Comparison of ENCODE assay signal across 9 mouse cellular contexts in genomic region chr16:32130190-32130826, GRCm38 (mm10). TPM values are rescaled to one million over a fixed set of nuclear protein-coding genes. Genes with fewer than 3 reads are reported as not detected.
A peak's percentile ranks its signal among the peaks of the same experiment; 100 is the strongest.
DNase-seq lines count a peak whose midpoint lies in the region; ATAC-seq lines count a peak whose summit lies in the region.
"Had no signal": no experiment of that assay in that cellular context is flagged by ENCODE, and none has a peak within 500 bp of the region (broad histone marks: within the 10 kb centered on the region; RNA-seq: fewer than 3 reads in every experiment).

No protein-coding gene starts in this region.

- peak overlapping the region; percentile 52 for H3K27ac ChIP-seq in kidney, embryonic 15.5 days

- peak; percentile 17 for DNase-seq in embryo, embryonic 11 days
- DNase-seq in embryo, embryonic 10.5 days (ENCODE audit: low spot score) = no peak
- DNase-seq in heart, adult 11 months = peak; percentile 99
- peak; percentile 86 for DNase-seq in lung, postnatal 36 days
- DNase-seq in thymus, postnatal 36 days = peak; percentile 74 to 77
- DNase-seq in layer of hippocampus, adult 18-20 months (ENCODE audit: low spot score in 2 of 2) = no peak
- DNase-seq in cerebellum, postnatal 10 days = no peak

- no peaks in the 10 kb centered on the region for H3K4me1 ChIP-seq in kidney, embryonic 15.5 days

- no peak overlapping the region for H3K9ac ChIP-seq in kidney, embryonic 15.5 days

- H3K36me3 ChIP-seq in kidney, embryonic 15.5 days = no peaks in the 10 kb centered on the region
- H3K36me3 ChIP-seq: G1E had no signal

- 67% methylated on average over 16 of the region's 16 CpGs for WGBS in kidney, embryonic 15.5 days

- H3K4me2 ChIP-seq in kidney, embryonic 15.5 days = 0 out of 2 replicates have a peak overlapping the region, but pooled peaks have one; percentile 20

- H3K4me3 ChIP-seq in kidney, embryonic 15.5 days (replicated peaks) = no peak overlapping the region

- H3K27me3 ChIP-seq in kidney, embryonic 15.5 days = no peaks in the 10 kb centered on the region

- no peaks in the 10 kb centered on the region for H3K9me3 ChIP-seq in kidney, embryonic 15.5 days (replicated peaks)
- H3K9me3 ChIP-seq: G1E had no signal

- ATAC-seq in kidney, embryonic 15.5 days (replicated peaks; ENCODE audit: low FRiP score) = 0 out of 2 replicates have a peak, but pooled peaks have one; percentile 25

RNA-seq across cellular contexts. Expression of gene Cep19, which starts 30.7 kb away (rescaled TPM):
- 38.3 and 39.8 TPM in 2 replicates for polyA plus RNA-seq in kidney, embryonic 15.5 days (2015; fragmentation: Nextera tagmentation; extraction: Ambion mirVana)
- total RNA-seq in layer of hippocampus, adult 18-20 months (2021) = 10 to 100 TPM; 65.8 to 66.3 TPM

RNA-seq across cellular contexts. Expression of gene Pigx, which starts 30.8 kb away (rescaled TPM):
- polyA plus RNA-seq in kidney, embryonic 15.5 days (2015; fragmentation: Nextera tagmentation; extraction: Ambion mirVana) = 127 and 131 TPM in 2 replicates
- total RNA-seq in layer of hippocampus, adult 18-20 months (2021) = 10 to 100 TPM; 23.4 to 25.2 TPM

RNA-seq across cellular contexts. Expression of gene Nrros, which starts 35.1 kb away (rescaled TPM):
- 17.7 and 17.8 TPM in 2 replicates for polyA plus RNA-seq in kidney, embryonic 15.5 days (2015; fragmentation: Nextera tagmentation; extraction: Ambion mirVana)
- total RNA-seq in layer of hippocampus, adult 18-20 months (2021) = 10 to 100 TPM; 10.1 to 12.4 TPM

RNA-seq across cellular contexts. Expression of gene Bex6, which starts 49.3 kb away (rescaled TPM):
- not detected in 2 replicates for polyA plus RNA-seq in kidney, embryonic 15.5 days (2015; fragmentation: Nextera tagmentation; extraction: Ambion mirVana)
- not detected for total RNA-seq in layer of hippocampus, adult 18-20 months (2021)
- total RNA-seq: G1E had no signal
- polyA plus RNA-seq: G1E had no signal

RNA-seq across cellular contexts. Expression of gene Pak2, which starts 51.2 kb away (rescaled TPM):
- polyA plus RNA-seq in kidney, embryonic 15.5 days (2015; fragmentation: Nextera tagmentation; extraction: Ambion mirVana) = 37.5 and 39.0 TPM in 2 replicates
- total RNA-seq in layer of hippocampus, adult 18-20 months (2021) = 10 to 100 TPM; 28.7 to 29.8 TPM

Comparison
In these comparisons a context has a peak if more than half of its experiments do, and no peak if none do; other contexts are left out.
1. DNase-seq: peak in embryo, embryonic 11 days (single experiment), heart, adult 11 months (single experiment), lung, postnatal 36 days (single experiment) and thymus, postnatal 36 days (2 of 2); none in embryo, embryonic 10.5 days (single experiment), layer of hippocampus, adult 18-20 months (0 of 2) and cerebellum, postnatal 10 days (0 of 2).